Mouse (Mus musculus): ENCODE measurements around the gene Slc25a26.

GRCm38 (mm10) chr6:94644641-94645040, 144.5 kb downstream of the Slc25a26 start:
- TF ChIP-seq CTCF (IDR thresholded peaks at IDR 0.05; ENCODE audit: control insufficient read depth, insufficient read depth, insufficient read length) (no peak), CEBPB (IDR thresholded peaks at IDR 0.05; ENCODE audit: low read depth) (no peak), MYOG (IDR thresholded peaks at IDR 0.05; ENCODE audit: control insufficient read depth, extremely low read depth, insufficient read length) (no peak), MAX (IDR thresholded peaks at IDR 0.05) (no peak), USF1 (IDR thresholded peaks at IDR 0.05; ENCODE audit: low read depth) (no peak), MYOD1 (IDR thresholded peaks at IDR 0.05; ENCODE audit: control insufficient read depth, insufficient read length, low read depth) (no peak), FOSL1 (IDR thresholded peaks at IDR 0.05; ENCODE audit: insufficient read depth, low read length, poor library complexity, severe bottlenecking) (no peak)
